Mouse (Mus musculus): Measurements from ENCODE around the gene Aunip. TPM values are rescaled to one million over a fixed set of nuclear protein-coding genes. Genes with fewer than 3 reads are reported as not detected.

Gene Aunip
- polyA plus RNA-seq, 2 experiments: 7.6 to 21.0 TPM

DNA sequence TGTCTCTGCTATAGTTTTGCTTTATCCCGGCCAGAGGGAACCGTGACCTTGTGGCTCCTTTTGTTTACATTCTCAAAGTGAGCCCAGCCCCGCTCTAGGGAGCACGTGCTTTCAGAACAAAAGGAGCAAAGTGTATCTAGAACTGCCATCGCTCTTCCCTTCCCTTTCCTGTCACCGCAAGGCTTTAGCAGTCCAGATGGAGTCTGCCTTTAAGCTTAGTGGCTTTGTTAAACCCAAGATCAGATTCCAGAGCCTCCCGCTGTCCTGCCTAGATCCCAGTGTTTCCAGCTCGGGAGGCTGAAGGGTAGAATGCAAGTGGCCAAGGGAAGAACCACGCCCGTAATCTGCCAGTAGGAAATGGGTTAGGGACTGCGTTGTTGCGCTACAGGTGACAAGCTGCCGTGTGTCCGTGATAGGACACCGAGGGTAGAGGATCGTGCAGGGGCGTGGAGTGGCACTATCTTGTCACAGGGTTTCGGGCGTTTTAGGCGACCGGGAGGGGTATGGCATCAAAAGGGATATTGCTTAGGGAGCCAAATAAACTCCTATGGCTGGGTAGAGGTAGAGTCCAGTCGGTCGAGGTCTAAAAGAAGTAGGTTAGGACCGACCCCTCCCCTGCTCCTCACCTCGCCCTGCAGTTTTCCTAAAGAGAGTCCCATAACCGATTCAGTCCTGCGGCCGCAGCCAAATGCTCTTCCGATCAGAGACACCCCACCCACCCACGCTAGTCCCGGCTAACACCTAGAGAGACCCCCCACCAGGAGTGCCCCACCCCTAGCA, 43.2 kb upstream of the Aunip start:
- DNase-seq (ENCODE audit: low read depth in 3 of 3, low spot score in 3 of 3) (no peak), ATAC-seq (ENCODE audit: insufficient read depth) (peak; percentile 49)
- Histone ChIP-seq H3K4me1 (replicated peaks; ENCODE audit: control insufficient read depth in 2 of 2, insufficient read depth in 2 of 2, low read length in 1 of 2) (peaks cover 10 to 17% of the 10 kb centered on the region in 2 experiments), H3K4me2 (ENCODE audit: low read depth) (peak overlapping the region; percentile 96), H3K27me3 (ENCODE audit: control insufficient read depth, insufficient read depth, low read length) (no peaks in the 10 kb centered on the region), H3K9me3 (ENCODE audit: control insufficient read depth, low read length) (no peaks in the 10 kb centered on the region), H3K27ac (peak overlapping the region; percentile 3; the same call in 1 of the 2 replicates), H3K9ac (replicated peaks) (peak overlapping the region; percentile 41), H3K4me3 (ENCODE audit: insufficient read depth in 1 of 2, low read depth in 2 of 2, low read length in 2 of 2) (peak overlapping the region; percentile 80 to 92), H3K36me3 (replicated peaks; ENCODE audit: control insufficient read depth, insufficient read depth, low read depth) (peaks cover 23% of the 10 kb centered on the region)
- TF ChIP-seq EP300 (IDR thresholded peaks at IDR 0.05; ENCODE audit: low read depth): no peak
- no peak for TF ChIP-seq CTCF (IDR thresholded peaks at IDR 0.05; ENCODE audit: low read depth)
- WGBS (ENCODE audit: insufficient replicate concordance): under 1% methylated on average over 31 of the region's 31 CpGs

DNA sequence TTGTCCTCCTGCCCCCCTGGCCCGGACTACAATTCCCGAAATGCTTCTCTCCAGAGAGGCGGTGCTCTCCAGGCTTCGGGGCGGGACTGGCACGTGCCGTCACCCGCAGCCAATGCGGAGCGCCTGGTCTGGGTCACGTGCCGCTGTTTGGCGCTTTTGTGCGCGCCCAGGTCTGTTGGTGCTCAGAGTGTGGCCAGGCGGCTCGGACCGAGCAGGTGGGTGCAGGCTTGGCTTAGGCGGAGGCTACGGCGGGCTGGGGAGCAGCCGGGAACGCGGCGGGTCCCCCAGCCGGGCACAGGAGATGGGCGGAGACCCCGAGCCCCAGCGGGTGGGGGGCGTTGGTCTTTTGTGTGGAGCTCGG, 42.6 kb upstream of the Aunip start, which contains the start of gene Stmn1:
TSS of gene Stmn1 (plus strand) at position 106 of the 361 bp plus-strand sequence.
- peak; percentile 89 for ATAC-seq (ENCODE audit: insufficient read depth)
- H3K4me2 ChIP-seq (ENCODE audit: low read depth): peak within 1 kb of the TSS; percentile 96
- H3K36me3 ChIP-seq (replicated peaks; ENCODE audit: control insufficient read depth, insufficient read depth, low read depth): peaks cover 29% of the 10 kb centered on the region
- H3K4me3 ChIP-seq (ENCODE audit: insufficient read depth in 1 of 2, low read depth in 2 of 2, low read length in 2 of 2): peak within 1 kb of the TSS; percentile 80 to 92
- H3K4me1 ChIP-seq (replicated peaks; ENCODE audit: control insufficient read depth in 2 of 2, insufficient read depth in 2 of 2, low read length in 1 of 2): peaks cover 10 to 17% of the 10 kb centered on the region in 2 experiments
- DNase-seq (ENCODE audit: low read depth in 3 of 3, low spot score in 3 of 3): peak; percentile 90 to 92 (median 91)
- H3K9ac ChIP-seq (replicated peaks): peak within 1 kb of the TSS; percentile 99
- TF ChIP-seq EP300 (IDR thresholded peaks at IDR 0.05; ENCODE audit: low read depth): no peak
- no peak for TF ChIP-seq CTCF (IDR thresholded peaks at IDR 0.05; ENCODE audit: low read depth)
- peak within 1 kb of the TSS; percentile 88 for H3K27ac ChIP-seq
- H3K27me3 ChIP-seq (ENCODE audit: control insufficient read depth, insufficient read depth, low read length): no peaks in the 10 kb centered on the region
- 0% methylated on average over 30 of the region's 31 CpGs for WGBS (ENCODE audit: insufficient replicate concordance)
- no peaks in the 10 kb centered on the region for H3K9me3 ChIP-seq (ENCODE audit: control insufficient read depth, low read length)

DNA sequence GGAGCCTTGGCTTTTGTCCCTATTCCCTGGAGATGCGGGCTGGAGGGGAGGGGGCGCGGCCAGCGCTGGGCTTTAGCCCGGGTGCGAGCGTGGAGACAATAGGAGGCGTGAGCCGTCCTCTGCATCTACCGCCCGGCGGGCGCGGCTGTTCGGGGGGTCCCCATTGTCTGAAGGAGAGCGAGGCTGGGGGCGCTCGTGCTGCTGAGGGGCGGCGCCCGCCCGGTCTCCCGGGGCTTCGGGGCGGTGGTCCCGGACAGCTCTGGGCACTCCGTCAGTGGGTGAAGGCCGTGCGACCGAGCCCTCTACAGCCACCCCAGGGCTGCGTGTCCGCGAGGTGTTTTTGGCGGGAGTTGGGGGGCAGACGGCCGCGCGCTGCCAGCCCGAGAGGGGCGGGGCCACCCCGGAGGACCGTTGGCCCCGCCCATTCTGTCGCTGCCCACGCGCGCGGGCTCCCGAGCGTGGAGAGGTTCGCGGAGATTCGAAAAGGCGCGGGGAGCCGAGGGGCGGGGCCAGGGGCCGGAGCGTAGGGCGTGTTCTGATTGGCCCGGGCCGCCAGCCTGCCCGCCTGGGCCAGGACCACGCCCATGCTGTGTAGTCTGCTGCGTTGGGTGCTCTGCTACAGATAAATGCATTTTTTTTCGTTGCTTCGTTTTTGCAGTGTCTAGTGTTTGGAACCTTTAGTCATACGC, 42.1 kb upstream of the Aunip start:
- peak; percentile 91 to 94 (median 92) for DNase-seq (ENCODE audit: low read depth in 3 of 3, low spot score in 3 of 3)
- H3K4me1 ChIP-seq (replicated peaks; ENCODE audit: control insufficient read depth in 2 of 2, insufficient read depth in 2 of 2, low read length in 1 of 2): peaks cover 10 to 17% of the 10 kb centered on the region in 2 experiments
- peak; percentile 80 for ATAC-seq (ENCODE audit: insufficient read depth)
- peak overlapping the region; percentile 99 for H3K9ac ChIP-seq (replicated peaks)
- H3K4me3 ChIP-seq (ENCODE audit: insufficient read depth in 1 of 2, low read depth in 2 of 2, low read length in 2 of 2): peak overlapping the region; percentile 70 to 92
- no peaks in the 10 kb centered on the region for H3K9me3 ChIP-seq (ENCODE audit: control insufficient read depth, low read length)
- H3K27me3 ChIP-seq (ENCODE audit: control insufficient read depth, insufficient read depth, low read length): no peaks in the 10 kb centered on the region
- TF ChIP-seq CTCF (IDR thresholded peaks at IDR 0.05; ENCODE audit: low read depth) (no peak), EP300 (IDR thresholded peaks at IDR 0.05; ENCODE audit: low read depth) (peak; percentile 9; the same call in 1 of the 2 replicates)
- WGBS (ENCODE audit: insufficient replicate concordance): under 1% methylated on average over 62 of the region's 68 CpGs
- H3K36me3 ChIP-seq (replicated peaks; ENCODE audit: control insufficient read depth, insufficient read depth, low read depth): peaks cover 30% of the 10 kb centered on the region
- H3K27ac ChIP-seq: peak overlapping the region; percentile 88
- H3K4me2 ChIP-seq (ENCODE audit: low read depth): peak overlapping the region; percentile 96

DNA sequence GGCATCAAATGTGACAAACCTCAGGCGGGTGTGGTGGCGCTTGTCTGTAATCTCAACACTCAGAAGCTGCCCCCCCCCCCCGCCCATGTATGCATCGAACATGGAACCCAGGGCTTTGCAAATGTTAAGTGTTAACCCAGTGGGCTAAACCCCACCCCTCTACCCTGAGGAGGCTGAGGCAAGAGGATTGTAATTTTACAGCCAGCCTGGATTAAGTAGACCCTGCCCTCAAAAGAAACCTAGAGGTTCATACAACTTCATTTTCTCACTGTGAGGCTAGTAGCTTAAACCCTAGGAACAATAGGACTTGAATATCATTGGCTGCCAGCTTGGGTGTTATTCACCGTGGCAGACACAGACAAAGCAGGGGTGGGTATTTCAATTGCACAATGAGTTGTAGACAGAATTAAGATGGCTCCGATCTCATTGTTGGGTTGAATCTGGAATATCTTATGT, 41.4 kb upstream of the Aunip start:
- peak; percentile 42 for ATAC-seq (ENCODE audit: insufficient read depth)
- H3K36me3 ChIP-seq (replicated peaks; ENCODE audit: control insufficient read depth, insufficient read depth, low read depth): peaks cover 37% of the 10 kb centered on the region
- WGBS (ENCODE audit: insufficient replicate concordance): 18% methylated on average over 6 of the region's 6 CpGs
- H3K4me3 ChIP-seq (ENCODE audit: insufficient read depth in 1 of 2, low read depth in 2 of 2, low read length in 2 of 2): peak overlapping the region; percentile 66 to 92
- H3K27ac ChIP-seq: peak overlapping the region; percentile 60
- peaks cover 10 to 16% of the 10 kb centered on the region in 2 experiments for H3K4me1 ChIP-seq (replicated peaks; ENCODE audit: control insufficient read depth in 2 of 2, insufficient read depth in 2 of 2, low read length in 1 of 2)
- TF ChIP-seq EP300 (IDR thresholded peaks at IDR 0.05; ENCODE audit: low read depth) (no peak), CTCF (IDR thresholded peaks at IDR 0.05; ENCODE audit: low read depth) (no peak)
- no peaks in the 10 kb centered on the region for H3K27me3 ChIP-seq (ENCODE audit: control insufficient read depth, insufficient read depth, low read length)
- H3K4me2 ChIP-seq (ENCODE audit: low read depth): peak overlapping the region; percentile 96
- peak overlapping the region; percentile 52 for H3K9ac ChIP-seq (replicated peaks)
- no peaks in the 10 kb centered on the region for H3K9me3 ChIP-seq (ENCODE audit: control insufficient read depth, low read length)
- no peak for DNase-seq (ENCODE audit: low read depth in 3 of 3, low spot score in 3 of 3)

DNA sequence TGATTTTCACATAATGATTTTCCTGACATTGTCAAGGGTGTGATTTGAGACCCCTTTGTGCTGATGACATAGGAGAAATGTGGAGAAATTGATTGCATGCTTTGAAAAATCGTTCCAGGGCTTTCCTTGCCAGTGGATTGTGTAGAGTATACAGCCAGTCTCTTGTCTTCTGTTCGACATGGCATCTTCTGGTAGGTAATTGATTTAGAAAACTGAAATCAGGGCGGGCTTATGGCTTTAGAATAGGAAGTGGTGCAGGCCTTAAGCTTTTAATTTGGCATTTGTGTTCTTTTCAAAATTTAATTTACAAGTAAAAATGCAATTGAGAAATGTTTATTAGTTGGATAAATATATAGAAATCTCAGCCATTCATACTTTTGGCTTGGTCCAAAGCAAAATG, 40.8 kb upstream of the Aunip start:
- DNase-seq (ENCODE audit: low read depth in 3 of 3, low spot score in 3 of 3) (no peak), ATAC-seq (ENCODE audit: insufficient read depth) (no peak)
- H3K4me1 ChIP-seq (replicated peaks; ENCODE audit: control insufficient read depth in 2 of 2, insufficient read depth in 2 of 2, low read length in 1 of 2): peaks cover 10 to 12% of the 10 kb centered on the region in 2 experiments
- no peaks in the 10 kb centered on the region for H3K9me3 ChIP-seq (ENCODE audit: control insufficient read depth, low read length)
- WGBS (ENCODE audit: insufficient replicate concordance): 79% methylated on average over 3 of the region's 3 CpGs
- H3K4me3 ChIP-seq (ENCODE audit: insufficient read depth in 1 of 2, low read depth in 2 of 2, low read length in 2 of 2): peak overlapping the region in 1 of 2 experiments; percentile 92; a peak in 2 of 4 replicates
- H3K36me3 ChIP-seq (replicated peaks; ENCODE audit: control insufficient read depth, insufficient read depth, low read depth): peaks cover 41% of the 10 kb centered on the region
- TF ChIP-seq CTCF (IDR thresholded peaks at IDR 0.05; ENCODE audit: low read depth) (no peak), EP300 (IDR thresholded peaks at IDR 0.05; ENCODE audit: low read depth) (no peak)
- no peak overlapping the region for H3K27ac ChIP-seq
- H3K9ac ChIP-seq (replicated peaks): 0 out of 2 replicates have a peak overlapping the region, but pooled peaks have one; percentile 21
- peak overlapping the region; percentile 96 for H3K4me2 ChIP-seq (ENCODE audit: low read depth)
- no peaks in the 10 kb centered on the region for H3K27me3 ChIP-seq (ENCODE audit: control insufficient read depth, insufficient read depth, low read length)
